Mouse (Mus musculus) olfactory bulb, adult 2 months (tissue): ENCODE results near the gene Mrpl33.

ENCODE experiments used
- CTCF ChIP-seq: fragments of 200-500 bp; IDR thresholded peaks from 2 replicates; pipeline ENCODE4 v1.5.1; 2012; ENCODE audit warnings: low read depth, mild to moderate bottlenecking, low read length, moderate library complexity; ENCODE audit not compliant: insufficient read depth
- POLR2A ChIP-seq: fragments of 200-500 bp; IDR thresholded peaks from 2 replicates; pipeline ENCODE4 v1.6.1; 2012; ENCODE audit warnings: mild to moderate bottlenecking, low read depth, low read length, moderate library complexity; ENCODE audit not compliant: insufficient read depth

- TF ChIP-seq CTCF, result no peak
- TF ChIP-seq POLR2A, result no peak
Measured at GRCm38 (mm10) chr5:31706826-31707225, 110.1 kb downstream of the Mrpl33 start.
